26 mouse cellular contexts compared by ENCODE assay signal in genomic region chr15:97693411-97693810, GRCm38 (mm10). TPM values are rescaled to one million over a fixed set of nuclear protein-coding genes. Genes with fewer than 3 reads are reported as not detected.
A peak's percentile ranks its signal among the peaks of the same experiment; 100 is the strongest.
DNase-seq lines count a peak whose midpoint lies in the region; ATAC-seq lines count a peak whose summit lies in the region.
"Had no signal": no experiment of that assay in that cellular context is flagged by ENCODE, and none has a peak within 500 bp of the region (broad histone marks: within the 10 kb centered on the region; RNA-seq: fewer than 3 reads in every experiment).

No protein-coding gene starts in this region.

- H3K9ac ChIP-seq in kidney, embryonic 14.5 days (ENCODE audit: low read depth, low read length) = no peak overlapping the region
- H3K9ac ChIP-seq: hindbrain, embryonic 13.5 days; liver, embryonic 12.5 days; liver, postnatal 0 days; midbrain, embryonic 15.5 days; stomach, embryonic 15.5 days had no signal

- DNase-seq in adrenal gland, adult (ENCODE audit: inconsistent age in 2 of 2, low spot score in 1 of 2) = peak; percentile 66 to 86
- no peak for DNase-seq in adrenal gland, postnatal 25 days
- DNase-seq in 3T3-L1 (ENCODE audit: low read depth, low spot score) = peak; percentile 87
- peak; percentile 84 for DNase-seq in NIH3T3 (ENCODE audit: low read depth)
- DNase-seq in adrenal gland, postnatal 14 days = peak; percentile 63
- no peak for DNase-seq in left cerebral cortex, adult 11 months (ENCODE audit: low spot score)
- DNase-seq: cerebellum, adult 2 months; cerebellum, postnatal 14 days; gastrocnemius, postnatal 14 days; heart, postnatal 36 days; kidney, adult 8-10 months; kidney, postnatal 10 days; left cerebral cortex, postnatal 4 days; liver, postnatal 0 days had no signal

- H3K4me1 ChIP-seq in kidney, embryonic 14.5 days (ENCODE audit: control insufficient read depth, insufficient read depth, low read length) = no peaks in the 10 kb centered on the region
- H3K4me1 ChIP-seq: hindbrain, embryonic 13.5 days; liver, embryonic 12.5 days; midbrain, embryonic 15.5 days; stomach, embryonic 15.5 days had no signal

- no peak overlapping the region for H3K4me2 ChIP-seq in kidney, embryonic 14.5 days (replicated peaks; ENCODE audit: low read depth, low read length)
- H3K4me2 ChIP-seq: heart, embryonic 11.5 days; hindbrain, embryonic 13.5 days; liver, embryonic 12.5 days; midbrain, embryonic 15.5 days; stomach, embryonic 15.5 days had no signal

- H3K27ac ChIP-seq in kidney, embryonic 14.5 days (ENCODE audit: low read depth, low read length) = no peak overlapping the region
- H3K27ac ChIP-seq: hindbrain, embryonic 13.5 days; liver, embryonic 12.5 days; macrophage; midbrain, embryonic 15.5 days; stomach, embryonic 15.5 days had no signal

- H3K27me3 ChIP-seq in kidney, embryonic 14.5 days (ENCODE audit: control insufficient read depth, insufficient read depth, low read length) = no peaks in the 10 kb centered on the region
- H3K27me3 ChIP-seq: hindbrain, embryonic 13.5 days; liver, embryonic 12.5 days; midbrain, embryonic 15.5 days; stomach, embryonic 15.5 days had no signal

- WGBS in kidney, embryonic 14.5 days = 90% methylated on average over 5 of the region's 5 CpGs

- peaks cover 84% of the 10 kb centered on the region for H3K36me3 ChIP-seq in kidney, embryonic 14.5 days (ENCODE audit: control insufficient read depth, insufficient read depth, low read length)

- H3K9me3 ChIP-seq in kidney, embryonic 14.5 days (ENCODE audit: control insufficient read depth, low read length) = no peaks in the 10 kb centered on the region
- H3K9me3 ChIP-seq: hindbrain, embryonic 13.5 days; liver, embryonic 12.5 days; midbrain, embryonic 15.5 days; stomach, embryonic 15.5 days had no signal

- no peak for ATAC-seq in kidney, embryonic 14.5 days (ENCODE audit: low FRiP score, low TSS enrichment)
- no peak for ATAC-seq in megakaryocyte progenitor cell, adult 5-6 weeks (replicated peaks; ENCODE audit: poor library complexity)
- ATAC-seq: CD4-positive, CD25-positive, alpha-beta regulatory T cell, adult 4 months; forebrain, embryonic 14.5 days; intestine, embryonic 16.5 days; liver, embryonic 12.5 days; liver, postnatal 0 days; midbrain, embryonic 15.5 days had no signal

- H3K4me3 ChIP-seq in kidney, embryonic 14.5 days (ENCODE audit: low read length) = no peak overlapping the region
- H3K4me3 ChIP-seq: hindbrain, embryonic 13.5 days; liver, embryonic 12.5 days; midbrain, embryonic 15.5 days; stomach, embryonic 15.5 days had no signal

RNA-seq across cellular contexts. Expression of gene Rpap3, which starts 12.2 kb away (rescaled TPM):
- total RNA-seq in adrenal gland, postnatal 25 days (2021) = 20.1 and 25.4 TPM in 2 replicates
- total RNA-seq in adrenal gland, postnatal 14 days (2021) = 14.6 and 19.3 TPM in 2 replicates
- 37.2 and 47.2 TPM in 2 replicates for polyA plus RNA-seq in kidney, embryonic 14.5 days (2014; fragmentation: Nextera tagmentation; extraction: Ambion mirVana)
- 20.7 and 21.9 TPM in 2 replicates for total RNA-seq in megakaryocyte progenitor cell, adult 5-6 weeks (2015)
- 36.0 and 46.6 TPM in 2 replicates for total RNA-seq in megakaryocyte progenitor cell, adult 5-6 weeks (2017)

RNA-seq across cellular contexts. Expression of gene Endou, which starts 37.7 kb away (rescaled TPM):
- 0.71 and 0.82 TPM in 2 replicates for total RNA-seq in adrenal gland, postnatal 25 days (2021)
- 0.90 and 1.1 TPM in 2 replicates for total RNA-seq in adrenal gland, postnatal 14 days (2021)
- polyA plus RNA-seq in kidney, embryonic 14.5 days (2014; fragmentation: Nextera tagmentation; extraction: Ambion mirVana) = 0.20 and 0.34 TPM in 2 replicates
- 0.46 and 0.86 TPM in 2 replicates for total RNA-seq in megakaryocyte progenitor cell, adult 5-6 weeks (2015)
- 1.7 and 2.3 TPM in 2 replicates for total RNA-seq in megakaryocyte progenitor cell, adult 5-6 weeks (2017)
- polyA plus RNA-seq: embryonic facial prominence, embryonic 11.5 days; heart, embryonic 11.5 days; liver, embryonic 12.5 days had no signal

Comparison
In these comparisons a context has a peak if more than half of its experiments do, and no peak if none do; other contexts are left out.
1. DNase-seq: peak in adrenal gland, adult (2 of 2), 3T3-L1 (single experiment), NIH3T3 (single experiment) and adrenal gland, postnatal 14 days (single experiment); none in adrenal gland, postnatal 25 days (single experiment) and left cerebral cortex, adult 11 months (single experiment).